Mouse (Mus musculus): ENCODE measurements around the gene Hspb6.

The Hspb6 gene

GRCm38 (mm10) chr7:30553021-30553589 is 1.1 kb downstream of the Hspb6 start:
- no peak for DNase-seq (ENCODE audit: low spot score in 2 of 2)

DNA sequence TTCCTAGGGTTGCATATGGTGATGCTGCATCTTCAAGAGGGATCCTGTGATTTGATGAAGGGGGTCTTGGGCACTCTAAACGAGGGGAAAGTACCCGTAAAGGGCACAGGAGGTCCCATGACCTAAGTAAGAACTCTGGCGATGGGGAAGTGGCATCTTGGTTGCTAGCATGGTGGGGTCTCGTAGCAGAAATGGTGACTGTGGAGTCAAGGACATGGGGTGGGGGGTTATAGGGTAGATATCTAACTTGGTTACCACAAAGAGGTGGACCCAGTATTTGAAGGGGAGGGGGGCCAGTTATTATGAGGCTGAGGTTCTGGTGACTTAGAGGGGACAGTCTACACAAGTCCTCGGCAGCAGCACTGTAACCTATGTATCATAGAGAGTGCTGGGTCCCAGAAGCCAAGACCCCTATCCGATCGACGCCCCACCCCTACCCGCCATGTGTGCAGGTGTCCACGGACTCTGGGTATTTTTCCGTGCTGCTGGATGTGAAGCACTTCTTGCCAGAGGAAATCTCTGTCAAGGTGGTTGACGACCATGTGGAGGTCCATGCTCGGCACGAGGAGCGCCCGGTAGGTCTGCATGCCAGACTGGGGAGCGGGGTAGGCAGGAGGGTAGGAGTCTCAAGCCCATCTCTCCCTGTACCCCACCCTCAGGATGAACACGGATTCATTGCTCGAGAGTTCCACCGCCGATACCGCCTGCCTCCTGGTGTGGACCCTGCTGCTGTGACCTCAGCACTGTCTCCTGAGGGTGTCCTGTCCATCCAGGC is 2.0 kb downstream of the Hspb6 start:
- no peak for DNase-seq (ENCODE audit: low spot score in 2 of 2)

DNA sequence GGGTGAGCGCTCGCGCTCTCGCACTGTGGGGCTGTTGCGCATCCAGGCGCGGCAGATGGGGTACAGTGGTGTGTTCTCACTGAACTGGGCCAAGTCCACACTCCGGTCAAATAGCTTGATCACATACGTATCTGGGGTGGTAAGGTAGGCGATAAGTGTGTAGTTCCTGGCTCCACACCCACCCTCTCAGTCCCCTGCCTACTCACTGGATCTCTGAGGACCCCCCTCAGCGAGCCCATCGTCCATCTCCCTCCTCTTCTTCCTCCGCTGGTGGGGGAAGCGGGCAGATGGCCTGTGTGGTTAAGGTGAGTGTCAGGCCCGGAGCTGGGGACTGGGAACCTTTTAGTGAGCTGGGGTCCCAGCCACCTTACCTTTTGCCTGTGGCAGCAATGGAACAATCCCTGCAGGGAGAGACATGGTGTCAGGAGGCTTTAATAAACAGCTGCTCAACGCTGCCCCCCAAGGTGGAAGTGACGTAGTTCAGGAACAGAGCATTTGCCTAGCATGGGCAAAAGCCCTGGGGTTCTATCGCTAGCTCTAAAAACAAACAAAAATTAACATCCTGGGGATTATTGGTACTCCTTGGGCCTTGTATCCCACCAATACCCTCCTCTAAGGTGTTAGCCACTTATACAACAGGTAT is 5.0 kb downstream of the Hspb6 start:
- no peak for DNase-seq (ENCODE audit: low spot score in 2 of 2)

DNA sequence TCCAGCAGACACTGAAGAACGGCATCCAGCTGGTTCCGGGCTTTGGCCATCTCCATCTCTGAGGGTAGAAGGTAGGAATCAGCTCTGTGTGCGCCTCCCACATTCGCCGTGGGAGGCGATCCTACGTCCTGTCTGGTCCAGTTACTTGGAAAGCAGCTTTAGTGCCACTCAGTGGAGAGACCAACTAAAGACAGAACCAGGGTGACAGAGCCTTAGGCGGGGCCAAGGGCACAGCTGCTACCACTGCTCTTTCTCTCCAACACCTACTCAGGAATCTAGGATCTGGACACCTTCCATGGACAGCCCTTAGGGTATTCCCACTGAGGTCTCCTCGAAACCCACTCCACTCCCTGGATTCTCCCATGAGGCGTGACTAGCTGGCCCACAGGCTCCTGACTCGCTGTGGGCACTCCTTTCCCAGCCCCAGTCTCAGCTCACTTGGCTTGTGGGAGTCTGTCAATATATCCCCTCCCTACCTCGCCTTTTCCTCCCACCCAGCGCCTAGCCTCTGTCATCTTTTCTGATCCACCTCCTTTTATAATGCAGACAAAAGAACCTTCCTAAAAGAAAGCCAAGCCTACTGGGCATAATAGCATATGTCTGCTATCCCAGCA is 6.0 kb downstream of the Hspb6 start:
- DNase-seq (ENCODE audit: low spot score in 2 of 2): no peak

- no peak for DNase-seq (ENCODE audit: low spot score in 2 of 2)
These were observed 6.9 kb downstream of the Hspb6 start for GRCm38 (mm10) chr7:30558656-30559442.

DNA sequence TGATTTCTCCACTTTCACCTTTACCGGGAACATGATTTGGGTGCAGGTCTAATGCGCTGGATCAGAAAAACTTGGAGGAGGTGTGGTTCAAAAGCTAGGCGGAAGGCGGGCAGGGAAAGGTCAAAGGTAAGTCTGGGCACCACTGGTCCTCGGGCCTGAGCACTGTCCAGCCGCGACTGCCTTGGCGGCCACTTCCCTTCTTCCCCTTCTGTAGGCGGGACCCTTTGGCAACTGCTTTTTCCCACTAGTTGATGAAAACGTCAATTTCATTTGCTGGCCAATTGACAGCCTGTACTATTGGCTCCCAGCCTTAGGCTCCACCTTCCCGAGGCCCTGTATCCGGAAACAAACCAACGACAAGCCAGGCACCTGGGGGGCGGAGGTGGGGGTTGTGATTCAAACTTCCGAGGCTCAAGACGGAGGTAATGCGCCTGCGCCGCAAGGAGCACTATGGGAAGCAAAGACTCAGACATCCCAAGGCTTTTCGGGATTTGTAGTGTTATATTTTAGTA is 7.5 kb downstream of the Hspb6 start, which contains the start of gene Lin37:
Gene Lin37, minus strand, starts transcription at position 396 of the 512 bp plus-strand sequence.
- peak; percentile 89 to 94 for DNase-seq (ENCODE audit: low spot score in 2 of 2)

GRCm38 (mm10) chr7:30560296-30560695 is 8.3 kb downstream of the Hspb6 start:
- no peak for DNase-seq (ENCODE audit: low spot score in 2 of 2)

GRCm38 (mm10) chr7:30562526-30563116 is 10.6 kb downstream of the Hspb6 start:
- DNase-seq (ENCODE audit: low spot score in 2 of 2): no peak

GRCm38 (mm10) chr7:30563117-30563905 is 11.3 kb downstream of the Hspb6 start, which contains the start of the genes U2af1l4, Gm49396 and Psenen:
TSS of gene U2af1l4 (plus strand) at chr7:30563301.
TSS of gene Gm49396 (plus strand) at chr7:30563344.
TSS of gene Psenen (minus strand) at chr7:30563627.
- peak; percentile 89 to 95 for DNase-seq (ENCODE audit: low spot score in 2 of 2)

DNA sequence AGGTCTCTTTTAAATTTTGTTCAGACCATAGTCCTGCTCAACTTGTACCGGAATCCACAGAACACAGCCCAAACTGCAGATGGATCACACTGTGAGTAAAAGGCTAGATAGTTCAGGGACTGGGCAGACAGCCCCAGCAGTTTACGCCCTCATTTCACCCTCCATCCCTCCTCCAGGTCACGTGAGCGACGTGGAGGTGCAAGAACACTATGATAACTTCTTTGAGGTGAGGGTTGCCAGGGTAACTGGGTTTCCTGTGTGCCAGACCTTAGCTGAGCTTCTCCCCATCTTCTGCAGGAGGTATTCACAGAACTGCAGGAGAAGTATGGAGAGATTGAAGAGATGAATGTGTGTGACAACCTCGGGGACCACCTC is 11.9 kb downstream of the Hspb6 start:
- DNase-seq (ENCODE audit: low spot score in 2 of 2): no peak

GRCm38 (mm10) chr7:30564970-30565571 is 13.1 kb downstream of the Hspb6 start, which contains the start of gene Igflr1:
TSS of gene Igflr1 (plus strand) at chr7:30565427.
- DNase-seq (ENCODE audit: low spot score in 2 of 2): no peak

DNA sequence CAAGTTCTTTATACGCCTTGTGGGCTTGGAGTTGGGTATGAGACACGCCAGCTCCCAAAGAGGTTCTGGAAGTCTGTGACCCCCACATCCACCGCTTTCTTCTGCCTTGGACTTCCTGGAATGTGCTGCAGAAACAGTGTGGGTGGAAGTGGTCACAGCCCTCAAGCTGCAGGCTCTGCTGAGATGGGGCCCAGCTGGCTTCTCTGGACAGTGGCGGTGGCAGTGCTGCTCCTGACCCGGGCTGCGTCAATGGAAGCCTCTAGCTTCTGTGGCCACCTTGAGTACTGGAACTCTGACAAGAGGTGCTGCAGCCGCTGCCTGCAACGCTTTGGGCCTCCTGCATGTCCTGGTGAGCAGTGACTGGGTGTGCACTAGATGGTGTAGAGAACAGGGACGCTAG is 14.1 kb downstream of the Hspb6 start:
- no peak for DNase-seq (ENCODE audit: low spot score in 2 of 2)

DNA sequence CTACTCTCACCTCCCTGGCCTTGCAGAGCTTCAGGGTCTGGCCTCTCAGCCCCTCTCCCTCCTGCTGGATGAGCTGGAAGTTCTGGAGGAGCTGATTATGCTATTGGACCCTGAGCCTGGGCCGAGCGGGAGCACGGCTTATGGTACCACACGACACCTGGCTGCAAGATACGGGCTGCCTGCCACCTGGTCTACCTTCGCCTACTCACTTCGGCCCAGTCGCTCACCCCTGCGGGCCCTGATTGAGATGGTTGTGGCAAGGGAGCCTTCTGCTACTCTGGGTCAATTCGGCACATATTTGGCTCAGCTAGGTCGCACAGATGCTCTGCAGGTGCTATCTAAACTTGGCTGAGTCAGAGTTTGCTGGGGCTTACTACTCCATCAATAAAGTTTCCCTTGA is 15.6 kb downstream of the Hspb6 start:
- DNase-seq (ENCODE audit: low spot score in 2 of 2): no peak

DNA sequence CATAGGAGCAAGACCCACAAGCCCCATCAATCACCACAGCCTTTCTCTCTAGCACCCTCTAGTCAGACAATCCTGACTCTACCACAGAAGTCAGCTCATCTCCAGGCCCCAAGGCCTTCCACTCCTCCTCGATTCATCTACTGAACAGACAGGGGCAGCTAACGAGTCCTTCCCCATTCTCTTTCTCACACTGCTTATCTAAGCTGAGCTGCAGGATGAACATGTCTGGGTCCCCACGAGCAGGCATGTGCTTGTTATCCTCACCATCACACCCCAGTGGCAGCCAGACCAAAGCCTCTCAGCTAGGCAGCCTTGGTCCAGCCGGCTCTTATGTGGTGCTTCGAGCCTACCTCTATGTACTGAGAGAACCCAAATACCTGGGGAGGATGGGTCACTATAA is 20.4 kb downstream of the Hspb6 start:
- DNase-seq (ENCODE audit: low spot score in 2 of 2): no peak

DNA sequence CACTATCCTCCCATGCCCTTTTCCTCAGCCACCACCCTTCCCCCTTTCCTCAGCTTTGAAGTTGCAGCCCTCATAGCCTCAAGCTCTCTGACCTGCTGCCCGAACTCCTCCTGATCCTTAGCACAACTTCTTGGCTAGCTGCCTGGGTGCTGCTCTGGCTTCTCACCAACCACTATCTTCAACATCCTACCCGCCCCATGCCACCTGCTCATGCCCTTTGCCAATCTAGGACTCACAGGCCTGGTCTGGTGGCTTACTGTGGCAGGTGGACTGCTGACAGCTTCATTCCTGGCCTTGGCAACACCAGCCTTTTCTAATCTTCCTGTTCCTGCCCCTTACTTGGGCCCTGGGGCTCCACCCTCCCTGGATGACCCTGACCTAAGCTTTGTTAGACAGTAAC is 21.0 kb downstream of the Hspb6 start:
- DNase-seq (ENCODE audit: low spot score in 2 of 2): no peak

DNA sequence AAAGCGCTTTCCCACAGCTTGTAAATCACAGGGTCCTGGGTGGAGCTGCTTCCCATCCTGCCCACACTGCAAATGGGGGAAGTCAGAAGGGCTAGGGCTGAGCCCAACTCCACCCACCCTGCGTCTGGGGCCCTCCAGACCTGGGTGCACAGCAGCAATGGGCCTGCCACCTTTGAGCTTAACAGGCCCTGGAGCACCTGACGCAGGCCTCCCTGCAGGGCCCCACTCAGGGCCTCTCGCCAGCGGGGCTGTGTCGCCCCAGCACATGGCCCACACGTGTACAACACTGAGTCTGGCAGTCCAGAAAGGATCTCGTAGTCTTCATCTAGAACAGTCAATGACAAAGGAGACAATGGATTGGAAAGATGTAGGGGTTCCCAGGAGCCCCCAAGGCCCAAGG is 28.0 kb downstream of the Hspb6 start:
- no peak for DNase-seq (ENCODE audit: low spot score in 2 of 2)

GRCm38 (mm10) chr7:30581547-30581946 is 29.6 kb downstream of the Hspb6 start:
- DNase-seq (ENCODE audit: low spot score in 2 of 2): no peak

DNA sequence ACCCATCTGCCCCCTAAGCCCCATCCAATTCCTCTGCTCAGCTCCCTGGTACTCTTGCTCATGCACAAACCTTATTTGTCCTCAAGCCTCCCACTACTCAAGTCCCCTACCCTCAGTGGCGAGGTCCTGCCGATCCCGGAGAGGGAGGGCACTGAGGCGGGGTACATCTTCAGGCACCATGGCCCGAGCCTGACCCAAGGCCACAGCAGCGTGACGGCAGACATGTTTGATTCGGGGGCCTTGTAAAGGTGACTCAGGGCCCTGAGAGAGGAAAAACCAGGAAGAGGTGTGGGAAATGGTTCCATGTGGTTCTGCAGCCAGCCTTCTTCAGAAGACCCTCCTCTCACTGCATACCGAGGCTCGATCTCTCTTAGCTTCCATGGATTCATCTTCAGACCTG is 32.4 kb downstream of the Hspb6 start:
- no peak for DNase-seq (ENCODE audit: low spot score in 2 of 2)

- no peak for DNase-seq (ENCODE audit: low spot score in 2 of 2)
These were observed 33.2 kb downstream of the Hspb6 start for GRCm38 (mm10) chr7:30585170-30585569.
